Comparison of ENCODE assay signal across 14 mouse cellular contexts in genomic region chr6:116959611-116960010, GRCm38 (mm10).
DNase-seq lines count a peak whose midpoint lies in the region; ATAC-seq and TF ChIP-seq lines count a peak whose summit lies in the region.
"Had no signal": no experiment of that assay in that cellular context is flagged by ENCODE, and none has a peak within 500 bp of the region (broad histone marks: within the 10 kb centered on the region; RNA-seq: fewer than 3 reads in every experiment).

No protein-coding gene starts in this region.

- no peak overlapping the region; the same call in none of the 2 replicates for H3K9ac ChIP-seq in embryonic facial prominence, embryonic 14.5 days (ENCODE audit: low read depth, low read length)
- no peak overlapping the region for H3K9ac ChIP-seq in limb, embryonic 12.5 days (replicated peaks)

- H3K4me2 ChIP-seq in embryonic facial prominence, embryonic 14.5 days (ENCODE audit: low read depth, low read length): peak overlapping the region; percentile 36
- peak overlapping the region; percentile 48 for H3K4me2 ChIP-seq in limb, embryonic 12.5 days

- H3K4me3 ChIP-seq in gastrocnemius, adult 2 months: peak overlapping the region; percentile 23; the same call in 1 of the 2 replicates
- H3K4me3 ChIP-seq in embryonic facial prominence, embryonic 14.5 days (ENCODE audit: low read depth, low read length): no peak overlapping the region
- H3K4me3 ChIP-seq in limb, embryonic 12.5 days (replicated peaks): peak overlapping the region; percentile 19

- H3K4me1 ChIP-seq in embryonic facial prominence, embryonic 14.5 days (ENCODE audit: control insufficient read depth, insufficient read depth, low read length): peaks cover 18% of the 10 kb centered on the region
- H3K4me1 ChIP-seq in limb, embryonic 12.5 days (replicated peaks): peaks cover 30% of the 10 kb centered on the region

- peak; percentile 71; the same call in 1 of the 2 replicates for ATAC-seq in embryonic facial prominence, embryonic 14.5 days (ENCODE audit: low read depth)
- peak; percentile 83 for ATAC-seq in limb, embryonic 12.5 days (ENCODE audit: insufficient number of reproducible peaks, insufficient read depth, low FRiP score, low TSS enrichment, low read depth)
- ATAC-seq: Patski had no signal

- no peaks in the 10 kb centered on the region for H3K9me3 ChIP-seq in embryonic facial prominence, embryonic 14.5 days (ENCODE audit: control insufficient read depth, low read length)
- H3K9me3 ChIP-seq in limb, embryonic 12.5 days: no peaks in the 10 kb centered on the region

- DNase-seq in gastrocnemius, adult 2 months: peak; percentile 49
- no peak for DNase-seq in gastrocnemius, adult 8-10 months (ENCODE audit: low spot score in 2 of 2)
- DNase-seq in embryo, embryonic 10.5 days (ENCODE audit: low spot score): peak; percentile 78
- peak; percentile 93 for DNase-seq in embryonic facial prominence, embryonic 14.5 days (ENCODE audit: low spot score)
- DNase-seq in ovary, postnatal 14 days (ENCODE audit: low spot score): no peak
- DNase-seq in spleen, postnatal 36 days (ENCODE audit: low spot score in 2 of 2): no peak
- DNase-seq in MN1 (ENCODE audit: low spot score): no peak
- DNase-seq: cerebellum, postnatal 14 days; layer of hippocampus, postnatal 36 days; liver; lung, adult 2 months; thymus, postnatal 25 days had no signal

- H3K27me3 ChIP-seq in embryonic facial prominence, embryonic 14.5 days (replicated peaks; ENCODE audit: control insufficient read depth, insufficient read depth, low read length): no peaks in the 10 kb centered on the region
- no peaks in the 10 kb centered on the region for H3K27me3 ChIP-seq in limb, embryonic 12.5 days
- H3K27me3 ChIP-seq: Patski had no signal

- WGBS in embryonic facial prominence, embryonic 14.5 days: 30% methylated on average over 13 of the region's 13 CpGs
- WGBS in limb, embryonic 12.5 days: 11% methylated on average over 13 of the region's 13 CpGs

- TF ChIP-seq CTCF in gastrocnemius, adult 2 months (IDR thresholded peaks at IDR 0.05): no peak

- intact Hi-C loops in gastrocnemius, adult 2 months (cut with DNase I): loop anchor here (10.0 kb wide), 1 partner anchor 115 kb away; no protein-coding TSS in a partner anchor

- H3K27ac ChIP-seq in gastrocnemius, adult 2 months: no peak overlapping the region
- H3K27ac ChIP-seq in embryonic facial prominence, embryonic 14.5 days (replicated peaks; ENCODE audit: low read depth, low read length): peak overlapping the region; percentile 86
- H3K27ac ChIP-seq in limb, embryonic 12.5 days: peak overlapping the region; percentile 88

- H3K36me3 ChIP-seq in embryonic facial prominence, embryonic 14.5 days (ENCODE audit: control insufficient read depth, insufficient read depth, low read length): no peaks in the 10 kb centered on the region
- H3K36me3 ChIP-seq in limb, embryonic 12.5 days: no peaks in the 10 kb centered on the region

Comparison
In these comparisons a context has a peak if more than half of its experiments do, and no peak if none do; other contexts are left out.
1. DNase-seq: peak in gastrocnemius, adult 2 months (single experiment), embryo, embryonic 10.5 days (single experiment) and embryonic facial prominence, embryonic 14.5 days (single experiment); none in gastrocnemius, adult 8-10 months (0 of 2), ovary, postnatal 14 days (single experiment), spleen, postnatal 36 days (0 of 2) and MN1 (single experiment).